Mouse (Mus musculus) testis, postnatal 10 days (tissue): ENCODE measurements around the gene Tcp10b.
"Not testable (repeated sequence)": the region's sequence is repeated elsewhere in the genome, so short reads cannot be mapped to it uniquely, and the experiment has no call there.

Experiments used
- DNase-seq: peaks from one replicate; pipeline ENCODE4 v3.0.0; 2021; ENCODE audit warnings: low spot score

The Tcp10b gene

GRCm38 (mm10) chr17:13060804-13061203 lies at the start of gene Tcp10b:
Gene Tcp10b (plus strand): TSS chr17:13061104.
- not testable (repeated sequence) for DNase-seq

- no peak for DNase-seq
These were observed 47.6 kb upstream of the Tcp10b start for GRCm38 (mm10) chr17:13013316-13013715.

GRCm38 (mm10) chr17:13036627-13037192 lies 24.2 kb upstream of the Tcp10b start:
- not testable (repeated sequence) for DNase-seq

GRCm38 (mm10) chr17:13043846-13044673 lies 16.8 kb upstream of the Tcp10b start:
- DNase-seq = peak; percentile 46

GRCm38 (mm10) chr17:13052124-13052813 lies 8.6 kb upstream of the Tcp10b start, which contains the start of gene Gpr31b:
Gene Gpr31b (minus strand): TSS chr17:13052296.
- DNase-seq = not testable (repeated sequence)

- not testable (repeated sequence) for DNase-seq
These were observed 2.0 kb downstream of the Tcp10b start for GRCm38 (mm10) chr17:13062882-13063281.

- DNase-seq = not testable (repeated sequence)
These were observed 7.0 kb downstream of the Tcp10b start for GRCm38 (mm10) chr17:13067864-13068385.

DNA sequence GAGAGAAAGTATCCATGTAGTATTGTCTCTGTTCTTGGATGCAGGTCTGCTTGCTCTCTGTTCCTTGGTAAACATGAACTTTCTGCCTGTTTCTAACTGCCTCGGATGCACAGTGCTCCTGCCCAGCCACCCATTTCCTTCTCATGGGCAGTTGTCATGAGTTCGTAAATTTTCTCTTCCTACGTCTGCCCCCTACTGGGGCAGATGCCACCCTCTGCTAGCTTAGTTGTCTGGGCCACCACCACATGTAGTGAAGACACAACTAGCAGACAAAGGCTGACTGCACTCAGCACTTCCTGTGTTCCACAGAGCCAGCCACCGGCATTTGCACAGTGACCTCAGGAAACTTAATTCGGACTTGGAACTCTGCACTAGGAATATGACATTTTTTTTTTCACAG lies 8.3 kb downstream of the Tcp10b start:
- DNase-seq = not testable (repeated sequence)

DNA sequence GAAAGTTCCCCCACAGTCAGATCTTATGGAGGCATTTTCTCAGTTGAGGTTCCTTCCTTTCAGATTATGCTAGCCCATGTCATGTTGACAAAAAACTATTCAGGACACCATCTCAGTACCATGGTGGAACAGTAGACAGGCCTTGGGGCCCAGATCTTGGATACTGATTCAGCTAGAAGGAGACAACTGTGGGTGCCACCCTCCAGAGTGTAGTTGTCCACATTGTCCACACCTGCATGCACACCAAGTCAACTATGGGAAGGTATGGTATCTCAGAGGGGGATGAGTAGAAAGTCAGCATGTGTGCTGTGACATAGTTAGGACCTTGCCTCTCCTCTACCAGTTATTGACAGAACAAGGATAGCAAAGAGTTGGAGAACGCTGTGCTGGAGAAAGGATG lies 30.6 kb downstream of the Tcp10b start:
- DNase-seq = not testable (repeated sequence)

GRCm38 (mm10) chr17:13092100-13092764 lies 31.3 kb downstream of the Tcp10b start:
- not testable (repeated sequence) for DNase-seq

- DNase-seq = not testable (repeated sequence)
These were observed 32.1 kb downstream of the Tcp10b start for GRCm38 (mm10) chr17:13092960-13093359.

GRCm38 (mm10) chr17:13106563-13106962 lies 45.7 kb downstream of the Tcp10b start:
- DNase-seq = peak; percentile 45

DNA sequence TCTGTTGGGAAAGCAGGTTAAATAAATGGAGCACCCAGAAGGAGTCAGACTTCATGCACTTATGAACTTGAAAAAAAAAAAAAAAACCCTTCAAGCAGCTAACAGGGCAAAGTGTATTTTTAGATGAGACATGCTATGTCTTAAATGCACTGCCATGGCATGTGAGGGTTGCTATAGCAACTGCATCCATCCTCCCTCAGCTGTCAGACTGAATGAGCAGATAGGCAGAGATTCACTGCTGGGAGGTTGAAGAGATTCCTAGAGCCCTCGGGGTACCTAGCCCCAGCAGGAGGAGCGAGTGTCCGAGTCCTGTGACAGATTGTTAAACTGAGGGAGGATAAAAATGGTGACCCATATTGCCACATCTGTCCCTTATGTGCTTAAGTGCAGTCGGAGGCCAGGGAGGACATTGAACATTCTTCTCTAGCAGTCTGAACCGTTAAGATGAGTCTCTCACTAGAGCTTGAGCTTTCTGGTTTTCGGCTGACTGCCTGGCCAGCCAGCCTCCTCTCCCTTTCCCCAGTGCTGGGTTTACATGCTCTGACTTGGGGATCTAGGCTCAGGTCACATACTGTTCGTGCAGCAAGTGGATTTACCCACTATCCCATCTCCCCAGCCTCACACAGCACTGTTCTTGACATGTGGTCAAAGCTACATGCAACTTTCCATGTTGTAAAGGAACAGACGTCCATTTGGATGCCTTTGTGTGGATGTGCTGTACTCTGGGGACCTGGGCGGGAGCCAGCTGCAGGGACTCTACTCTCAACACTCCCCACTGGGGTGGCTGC lies 51.8 kb downstream of the Tcp10b start:
- not testable (repeated sequence) for DNase-seq

DNA sequence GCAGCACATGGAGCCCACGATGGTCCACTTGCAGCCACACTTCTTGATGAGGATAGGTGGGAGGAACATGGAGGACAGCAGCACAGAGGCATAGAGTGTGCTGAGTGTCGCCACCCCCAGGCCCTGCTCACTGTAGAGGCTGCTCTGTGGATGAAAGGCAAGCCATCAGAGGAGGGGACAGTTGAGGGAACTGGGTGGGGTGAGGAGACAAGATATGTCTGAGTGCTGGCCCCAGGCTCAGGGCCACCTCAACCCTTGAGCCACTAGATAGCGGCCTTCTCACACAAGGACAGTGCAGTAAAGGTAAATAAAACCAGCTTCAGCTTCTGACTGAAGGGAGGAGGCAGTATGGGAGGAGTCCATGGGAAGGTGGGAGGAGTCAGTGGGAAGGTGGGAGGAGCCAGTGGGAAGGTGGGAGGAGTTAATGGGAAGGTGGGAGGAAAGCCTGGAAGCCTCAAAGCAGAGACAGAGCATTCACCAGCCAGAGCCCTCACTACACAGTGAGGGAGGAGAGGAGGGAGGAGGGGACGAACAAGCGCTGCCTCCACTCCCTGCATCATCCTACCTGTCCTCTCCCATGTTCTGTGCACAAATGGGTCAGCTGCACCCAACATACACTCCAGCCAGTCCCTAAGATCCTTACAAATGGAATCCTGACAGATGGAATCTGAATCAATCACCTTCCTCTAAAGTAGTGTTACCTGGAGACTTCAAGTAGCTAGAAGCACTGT lies 62.6 kb downstream of the Tcp10b start:
- DNase-seq = not testable (repeated sequence)

- not testable (repeated sequence) for DNase-seq
These were observed 63.3 kb downstream of the Tcp10b start for GRCm38 (mm10) chr17:13124241-13124640.

GRCm38 (mm10) chr17:13129324-13129723 lies 68.4 kb downstream of the Tcp10b start:
- DNase-seq = not testable (repeated sequence)

GRCm38 (mm10) chr17:13129737-13130465 lies 69.0 kb downstream of the Tcp10b start:
- not testable (repeated sequence) for DNase-seq

- not testable (repeated sequence) for DNase-seq
These were observed 70.8 kb downstream of the Tcp10b start, which contains the start of gene Unc93a for GRCm38 (mm10) chr17:13131710-13132109. Gene Unc93a (minus strand): TSS chr17:13131810.
